Mouse (Mus musculus) kidney, adult 8-10 months (tissue): ENCODE measurements at regions not wholly inside any gene's neighbourhood (a gene's known extent, or its start where the extent isn't known, plus 50 kb on each side); places are given as distances from the start of the nearest gene placed in this dataset.

Experiments
- DNase-seq, 2 experiments: peaks; one replicate each; pipeline ENCODE4 v3.0.0; 2022

- no peak for DNase-seq
These were observed 76.9 kb downstream of the Lhx9 start for GRCm38 (mm10) chr1:138771307-138772011.

GRCm38 (mm10) chr1:138762876-138763275 is 85.5 kb downstream of the Lhx9 start:
- no peak for DNase-seq

- no peak for DNase-seq
These were observed 90.6 kb downstream of the Lhx9 start for GRCm38 (mm10) chr1:138757777-138758176.

- no peak for DNase-seq
These were observed 113.4 kb upstream of the Nek7 start for GRCm38 (mm10) chr1:138733308-138733707.

- no peak for DNase-seq
These were observed 111.1 kb upstream of the Nek7 start for GRCm38 (mm10) chr1:138731008-138731407.

- no peak for DNase-seq
These were observed 109.3 kb upstream of the Nek7 start for GRCm38 (mm10) chr1:138729089-138729699.

- no peak for DNase-seq
These were observed 100.8 kb upstream of the Nek7 start for GRCm38 (mm10) chr1:138720728-138721127.

GRCm38 (mm10) chr1:138719297-138719696 is 99.4 kb upstream of the Nek7 start:
- no peak for DNase-seq

GRCm38 (mm10) chr1:138716991-138717390 is 97.0 kb upstream of the Nek7 start:
- no peak for DNase-seq

- no peak for DNase-seq
These were observed 95.2 kb upstream of the Nek7 start for GRCm38 (mm10) chr1:138715162-138715561.

- no peak for DNase-seq
These were observed 89.3 kb upstream of the Nek7 start for GRCm38 (mm10) chr1:138709229-138709608.

GRCm38 (mm10) chr1:138708507-138709228 is 88.7 kb upstream of the Nek7 start:
- DNase-seq = no peak

GRCm38 (mm10) chr1:138707913-138708312 is 88.0 kb upstream of the Nek7 start:
- DNase-seq = no peak

- no peak for DNase-seq
These were observed 83.3 kb upstream of the Nek7 start for GRCm38 (mm10) chr1:138703291-138703690.

GRCm38 (mm10) chr1:138689234-138689633 is 69.3 kb upstream of the Nek7 start:
- no peak for DNase-seq

- DNase-seq = peak; percentile 38 to 60
These were observed 66.8 kb upstream of the Nek7 start for GRCm38 (mm10) chr1:138686746-138687145.

- no peak for DNase-seq
These were observed 63.8 kb upstream of the Nek7 start for GRCm38 (mm10) chr1:138683711-138684110.

GRCm38 (mm10) chr1:138681970-138682369 is 62.0 kb upstream of the Nek7 start:
- DNase-seq = peak in 1 of 2 experiments; percentile 4

- no peak for DNase-seq
These were observed 54.3 kb upstream of the Nek7 start for GRCm38 (mm10) chr1:138674199-138674598.
